Mouse (Mus musculus) hindbrain, postnatal 0 days (tissue): Measurements from ENCODE around the gene Ppp1r9a. TPM values are rescaled to one million over a fixed set of nuclear protein-coding genes. Genes with fewer than 3 reads are reported as not detected.

Experiments used
- ATAC-seq: fragments of 200-750 bp; cut with Nextera tagmentation; 2 replicates; pipeline ENCODE4 v1.8.0; 2017; ENCODE audit warnings: mild to moderate bottlenecking, moderate TSS enrichment, moderate library complexity
- DNase-seq: peaks from one replicate; pipeline ENCODE4 v3.0.0-alpha.2; 2015; ENCODE audit warnings: low spot score
- H3K27ac ChIP-seq: fragments of 300-500 bp; sonication (generic); 2 replicates; pipeline ENCODE4 v1.5.1; 2014; ENCODE audit warnings: mild to moderate bottlenecking
- H3K27me3 ChIP-seq: fragments of 300-500 bp; sonication (generic); 2 replicates; pipeline ENCODE4 v1.6.1; 2014; ENCODE audit warnings: low read length, mixed read lengths; ENCODE audit not compliant: insufficient read depth
- H3K36me3 ChIP-seq: fragments of 300-500 bp; sonication (generic); 2 replicates; pipeline ENCODE4 v1.6.1; 2014; ENCODE audit warnings: low read length, mixed read lengths; ENCODE audit not compliant: insufficient read depth
- H3K4me1 ChIP-seq: fragments of 300-500 bp; sonication (generic); 2 replicates; pipeline ENCODE4 v1.6.1; 2014; ENCODE audit warnings: antibody characterized with exemption, low read length, mixed read lengths; ENCODE audit not compliant: insufficient read depth
- H3K4me2 ChIP-seq: fragments of 300-500 bp; sonication (generic); 2 replicates; pipeline ENCODE4 v1.6.1; 2014; ENCODE audit warnings: low read depth, mild to moderate bottlenecking, low read length, moderate library complexity, mixed read lengths
- H3K4me3 ChIP-seq: fragments of 300-500 bp; sonication (generic); 2 replicates; pipeline ENCODE4 v1.5.1; 2014; ENCODE audit warnings: low read length
- H3K9ac ChIP-seq: fragments of 300-500 bp; sonication (generic); replicated peaks from 2 replicates; pipeline ENCODE4 v1.6.1; 2014; ENCODE audit warnings: mild to moderate bottlenecking, low read length, moderate library complexity, mixed read lengths
- H3K9me3 ChIP-seq: fragments of 300-500 bp; sonication (generic); 2 replicates; pipeline ENCODE4 v1.6.1; 2016; ENCODE audit warnings: low read length, mixed read lengths
- CTCF ChIP-seq: IDR thresholded peaks from 2 replicates; pipeline ENCODE4 v1.5.1; 2016; ENCODE audit warnings: antibody characterized with exemption, control low read depth, low read depth
- WGBS: fragments of 180-500 bp; shearing (Covaris S2); extraction: QIAGEN DNeasy Blood & Tissue Kit; methylation state at CpG from one replicate; pipeline ENCODE4 v1.1.7; 2014; 5-methylcytosine and 5-hydroxymethylcytosine counted together
- polyA plus RNA-seq: library from polyadenylated mRNA; unstranded; fragments of >200 nt; fragmentation: Nextera tagmentation; extraction: Ambion mirVana; gene quantifications from 2 replicates; pipeline ENCODE4 v1.2.1, GENCODE M21; 2015
- total RNA-seq: library from RNA; depleted of rRNA; stranded (reverse); fragments of >200 nt; gene quantifications from 2 replicates; pipeline ENCODE4 v1.2.3, GENCODE M21; 2014

Gene Ppp1r9a
- total and polyA plus RNA-seq, 2 experiments from 2014 or later: 39.3 to 44.7 TPM

GRCm38 (mm10) chr6:5138875-5139631, 236.3 kb downstream of the Ppp1r9a start:
- no peaks in the 10 kb centered on the region for H3K27me3 ChIP-seq
- no peak overlapping the region for H3K4me2 ChIP-seq
- no peaks in the 10 kb centered on the region for H3K4me1 ChIP-seq
- no peak for TF ChIP-seq CTCF
- DNase-seq (no peak), ATAC-seq (no peak)
- H3K9ac ChIP-seq: no peak overlapping the region
- H3K4me3 ChIP-seq: no peak overlapping the region
- 84% methylated on average over 12 of the region's 12 CpGs for WGBS
- H3K9me3 ChIP-seq: no peaks in the 10 kb centered on the region
- H3K27ac ChIP-seq: no peak overlapping the region
- H3K36me3 ChIP-seq: peaks cover 3% of the 10 kb centered on the region; the same call in 1 of the 2 replicates

DNA sequence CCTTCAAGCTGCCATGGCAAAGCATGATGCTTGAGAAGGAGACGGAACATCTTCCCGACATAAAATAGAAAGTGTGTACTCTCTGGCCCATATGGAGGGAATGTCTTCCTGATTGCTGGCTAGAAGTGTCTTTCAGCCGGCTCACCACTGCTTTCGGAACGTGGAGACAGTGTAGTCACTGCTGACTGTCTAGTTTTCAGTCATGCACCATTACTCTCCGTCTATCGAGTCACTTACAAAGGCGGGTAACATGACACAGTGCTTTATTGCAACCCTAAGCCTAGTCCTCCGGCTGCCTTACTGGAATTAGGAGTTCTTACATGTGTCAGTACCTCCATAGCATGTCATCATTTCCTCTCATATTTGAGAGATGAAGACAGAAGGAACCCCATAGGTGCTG, 236.9 kb downstream of the Ppp1r9a start:
- Histone ChIP-seq H3K9ac (no peak overlapping the region), H3K4me2 (no peak overlapping the region), H3K4me3 (no peak overlapping the region), H3K27me3 (no peaks in the 10 kb centered on the region), H3K9me3 (no peaks in the 10 kb centered on the region), H3K27ac (no peak overlapping the region), H3K4me1 (no peaks in the 10 kb centered on the region), H3K36me3 (peaks cover 3% of the 10 kb centered on the region; the same call in 1 of the 2 replicates)
- DNase-seq (no peak), ATAC-seq (no peak)
- no peak for TF ChIP-seq CTCF
- WGBS: 73% methylated on average over 9 of the region's 9 CpGs

- Histone ChIP-seq H3K4me2 (no peak overlapping the region), H3K9me3 (no peaks in the 10 kb centered on the region), H3K4me1 (no peaks in the 10 kb centered on the region), H3K4me3 (no peak overlapping the region), H3K36me3 (no peaks in the 10 kb centered on the region), H3K9ac (no peak overlapping the region), H3K27ac (no peak overlapping the region), H3K27me3 (no peaks in the 10 kb centered on the region)
- WGBS: 72% methylated on average over 13 of the region's 13 CpGs
- TF ChIP-seq CTCF: no peak
- ATAC-seq (no peak), DNase-seq (no peak)
Observed at GRCm38 (mm10) chr6:5147488-5148142, 244.9 kb downstream of the Ppp1r9a start.

- no peak for TF ChIP-seq CTCF
- no peak overlapping the region for H3K4me3 ChIP-seq
- ATAC-seq (no peak), DNase-seq (no peak)
- WGBS: 77% methylated on average over 2 of the region's 2 CpGs
- no peaks in the 10 kb centered on the region for H3K9me3 ChIP-seq
- H3K9ac ChIP-seq: no peak overlapping the region
- no peaks in the 10 kb centered on the region for H3K4me1 ChIP-seq
- no peaks in the 10 kb centered on the region for H3K36me3 ChIP-seq
- H3K27me3 ChIP-seq: no peaks in the 10 kb centered on the region
- H3K27ac ChIP-seq: no peak overlapping the region
- no peak overlapping the region for H3K4me2 ChIP-seq
Observed at GRCm38 (mm10) chr6:5149941-5150340, 247.2 kb downstream of the Ppp1r9a start.

DNA sequence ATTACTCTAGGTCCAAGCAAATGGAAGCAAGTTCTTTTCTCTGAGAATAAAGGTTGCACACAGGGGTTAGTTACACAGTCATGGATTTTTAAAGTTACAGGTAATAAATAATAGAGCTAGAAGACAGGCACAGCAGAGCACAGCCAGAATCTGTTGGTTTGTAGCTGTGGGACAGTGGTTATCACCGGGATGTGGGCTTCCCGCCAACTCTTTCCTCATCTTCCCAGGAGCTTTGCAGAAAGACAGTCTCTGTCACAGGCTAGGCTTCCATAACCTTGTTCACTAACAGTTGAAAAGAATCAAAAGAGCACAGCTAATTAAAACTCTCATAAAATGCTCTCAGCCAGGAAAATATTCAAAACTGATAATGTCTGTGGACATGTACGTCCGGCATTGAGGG, 248.5 kb downstream of the Ppp1r9a start:
- Histone ChIP-seq H3K9me3 (no peaks in the 10 kb centered on the region), H3K4me3 (no peak overlapping the region), H3K4me1 (no peaks in the 10 kb centered on the region), H3K36me3 (no peaks in the 10 kb centered on the region), H3K27me3 (no peaks in the 10 kb centered on the region), H3K4me2 (no peak overlapping the region), H3K27ac (no peak overlapping the region), H3K9ac (no peak overlapping the region)
- 50% methylated on average over 4 of the region's 4 CpGs for WGBS
- no peak for ATAC-seq
- no peak for TF ChIP-seq CTCF
- no peak for DNase-seq

GRCm38 (mm10) chr6:5152185-5152584, 249.5 kb downstream of the Ppp1r9a start:
- Histone ChIP-seq H3K27ac (no peak overlapping the region), H3K4me1 (no peaks in the 10 kb centered on the region), H3K9ac (no peak overlapping the region), H3K36me3 (no peaks in the 10 kb centered on the region), H3K4me2 (no peak overlapping the region), H3K9me3 (no peaks in the 10 kb centered on the region), H3K27me3 (no peaks in the 10 kb centered on the region), H3K4me3 (no peak overlapping the region)
- ATAC-seq: no peak
- DNase-seq: no peak
- TF ChIP-seq CTCF: no peak
- WGBS: 96% methylated on average over 2 of the region's 2 CpGs

- Histone ChIP-seq H3K4me2 (no peak overlapping the region), H3K36me3 (peaks cover 6% of the 10 kb centered on the region), H3K27ac (no peak overlapping the region), H3K4me1 (no peaks in the 10 kb centered on the region), H3K4me3 (no peak overlapping the region), H3K27me3 (no peaks in the 10 kb centered on the region), H3K9ac (no peak overlapping the region), H3K9me3 (no peaks in the 10 kb centered on the region)
- WGBS: 95% methylated on average over 6 of the region's 6 CpGs
- DNase-seq (no peak), ATAC-seq (no peak)
- no peak for TF ChIP-seq CTCF
Observed at GRCm38 (mm10) chr6:5154786-5155185, 252.1 kb downstream of the Ppp1r9a start.
